Mouse (Mus musculus): ENCODE measurements at regions not wholly inside any gene's neighbourhood (a gene's known extent, or its start where the extent isn't known, plus 50 kb on each side); places are given as distances from the start of the nearest gene placed in this dataset.

- ATAC-seq (no peak), DNase-seq (ENCODE audit: low spot score) (peak; percentile 19)
- H3K4me2 ChIP-seq (replicated peaks; ENCODE audit: low read depth, low read length), result no peak overlapping the region
- no peak for TF ChIP-seq EP300 (IDR thresholded peaks at IDR 0.05)
- H3K9me3 ChIP-seq (ENCODE audit: low read length), result no peaks in the 10 kb centered on the region
- H3K36me3 ChIP-seq (ENCODE audit: insufficient read depth, low read length), result no peaks in the 10 kb centered on the region
- no peak overlapping the region for H3K27ac ChIP-seq (ENCODE audit: low read length)
- no peak overlapping the region for H3K4me3 ChIP-seq (ENCODE audit: low read depth, low read length)
- H3K9ac ChIP-seq (replicated peaks; ENCODE audit: low read depth), result no peak overlapping the region
- WGBS, result 51% methylated on average over 9 of the region's 9 CpGs
- no peaks in the 10 kb centered on the region for H3K27me3 ChIP-seq (replicated peaks; ENCODE audit: insufficient read depth, low read length)
- H3K4me1 ChIP-seq (ENCODE audit: insufficient read depth, low read depth, low read length), result no peaks in the 10 kb centered on the region
These were observed 98.5 kb upstream of the Vrk1 start for GRCm38 (mm10) chr12:105911556-105911955.

DNA sequence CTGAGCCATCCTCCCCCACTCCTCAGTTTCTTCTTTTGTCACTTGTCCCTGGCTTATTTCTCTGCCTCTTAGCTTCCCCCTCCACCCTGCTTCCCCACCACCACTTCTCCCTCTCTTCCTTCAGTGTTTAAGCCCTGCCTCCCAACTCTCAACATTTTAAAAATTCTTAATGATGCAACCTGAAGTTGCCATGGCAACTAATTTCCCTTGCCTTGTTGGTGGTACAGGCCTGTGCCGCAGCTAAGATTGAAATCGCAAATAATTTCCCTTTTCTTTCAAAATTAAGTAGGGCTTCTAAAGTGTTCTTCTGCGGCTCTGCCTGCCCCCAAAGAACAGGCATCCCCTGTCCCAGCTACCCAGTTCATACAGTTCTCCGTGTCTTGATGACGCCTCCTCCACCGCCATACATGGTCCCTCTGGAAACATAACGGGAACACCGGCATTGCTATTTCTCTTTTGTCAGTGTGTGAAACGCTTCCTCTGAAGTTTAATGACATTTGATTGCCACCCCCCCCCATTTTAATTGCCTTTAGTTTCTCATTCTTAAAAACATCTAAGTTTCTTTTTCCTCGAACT lies 92.6 kb upstream of the Vrk1 start:
- Histone ChIP-seq H3K27me3 (replicated peaks; ENCODE audit: insufficient read depth, low read length) (no peaks in the 10 kb centered on the region), H3K27ac (ENCODE audit: low read length) (no peak overlapping the region), H3K4me3 (ENCODE audit: low read depth, low read length) (no peak overlapping the region), H3K36me3 (ENCODE audit: insufficient read depth, low read length) (no peaks in the 10 kb centered on the region), H3K4me1 (ENCODE audit: insufficient read depth, low read depth, low read length) (no peaks in the 10 kb centered on the region), H3K9ac (replicated peaks; ENCODE audit: low read depth) (no peak overlapping the region), H3K4me2 (replicated peaks; ENCODE audit: low read depth, low read length) (no peak overlapping the region), H3K9me3 (ENCODE audit: low read length) (no peaks in the 10 kb centered on the region)
- DNase-seq (ENCODE audit: low spot score) (no peak), ATAC-seq (no peak)
- TF ChIP-seq EP300 (IDR thresholded peaks at IDR 0.05) (no peak), CTCF (IDR thresholded peaks at IDR 0.05) (no peak)
- WGBS, result 85% methylated on average over 10 of the region's 10 CpGs

DNA sequence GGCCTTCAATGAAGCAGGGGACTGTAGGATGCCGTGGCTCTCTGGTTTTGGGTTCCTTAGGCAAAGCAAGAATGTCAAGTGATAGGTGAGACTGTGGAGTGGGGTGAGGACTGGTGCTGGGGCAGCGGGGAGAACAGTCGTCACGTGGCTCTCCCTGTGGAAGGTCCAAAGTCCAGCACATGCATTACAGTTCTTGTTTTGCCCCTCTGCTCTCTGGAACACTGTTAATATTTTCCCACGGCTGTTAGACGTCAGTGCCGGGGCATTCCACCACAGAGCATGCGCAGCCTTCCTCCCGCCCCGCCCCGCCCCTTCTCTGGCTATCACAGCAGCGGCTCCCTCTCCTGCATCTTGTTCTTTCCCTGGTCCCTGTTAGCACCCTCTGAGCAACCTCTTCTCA lies 91.3 kb upstream of the Vrk1 start:
- H3K4me3 ChIP-seq (ENCODE audit: low read depth, low read length), result no peak overlapping the region
- ATAC-seq, result no peak
- no peak for TF ChIP-seq CTCF (IDR thresholded peaks at IDR 0.05)
- TF ChIP-seq EP300 (IDR thresholded peaks at IDR 0.05), result no peak
- no peaks in the 10 kb centered on the region for H3K36me3 ChIP-seq (ENCODE audit: insufficient read depth, low read length)
- no peaks in the 10 kb centered on the region for H3K4me1 ChIP-seq (ENCODE audit: insufficient read depth, low read depth, low read length)
- H3K4me2 ChIP-seq (replicated peaks; ENCODE audit: low read depth, low read length), result no peak overlapping the region
- no peak overlapping the region for H3K27ac ChIP-seq (ENCODE audit: low read length)
- WGBS, result 68% methylated on average over 12 of the region's 12 CpGs
- H3K9ac ChIP-seq (replicated peaks; ENCODE audit: low read depth), result no peak overlapping the region
- no peaks in the 10 kb centered on the region for H3K9me3 ChIP-seq (ENCODE audit: low read length)
- no peak for DNase-seq (ENCODE audit: low spot score)
- H3K27me3 ChIP-seq (replicated peaks; ENCODE audit: insufficient read depth, low read length), result no peaks in the 10 kb centered on the region

DNA sequence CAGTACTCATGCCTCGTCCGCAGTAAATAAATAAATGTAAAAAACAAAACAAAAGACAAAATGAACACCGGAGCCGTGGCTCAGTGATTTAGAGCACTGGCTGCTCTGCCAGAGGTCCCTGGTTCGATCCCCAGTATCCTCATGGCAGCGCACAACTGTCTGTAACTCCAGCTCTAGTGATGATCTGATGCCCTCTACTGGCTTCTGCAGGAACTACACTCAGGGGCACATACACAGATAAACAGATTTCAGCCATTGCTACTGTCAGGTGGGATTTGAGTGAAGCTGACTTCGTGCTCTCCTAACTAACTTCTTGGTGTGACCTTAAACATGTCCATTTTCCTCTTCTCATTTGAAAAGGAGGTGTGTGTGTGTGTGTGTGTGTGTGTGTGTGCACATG lies 82.8 kb upstream of the Vrk1 start:
- no peak overlapping the region for H3K4me2 ChIP-seq (replicated peaks; ENCODE audit: low read depth, low read length)
- H3K9me3 ChIP-seq (ENCODE audit: low read length), result no peaks in the 10 kb centered on the region
- WGBS, result 94% methylated on average over 7 of the region's 7 CpGs
- TF ChIP-seq CTCF (IDR thresholded peaks at IDR 0.05) (0 out of 2 replicates have a peak, but pooled peaks have one; percentile 4), EP300 (IDR thresholded peaks at IDR 0.05) (no peak)
- H3K4me3 ChIP-seq (ENCODE audit: low read depth, low read length), result no peak overlapping the region
- no peak for ATAC-seq
- H3K27ac ChIP-seq (ENCODE audit: low read length), result no peak overlapping the region
- no peaks in the 10 kb centered on the region for H3K27me3 ChIP-seq (replicated peaks; ENCODE audit: insufficient read depth, low read length)
- H3K9ac ChIP-seq (replicated peaks; ENCODE audit: low read depth), result no peak overlapping the region
- no peak for DNase-seq (ENCODE audit: low spot score)
- H3K4me1 ChIP-seq (ENCODE audit: insufficient read depth, low read depth, low read length), result no peaks in the 10 kb centered on the region
- no peaks in the 10 kb centered on the region for H3K36me3 ChIP-seq (ENCODE audit: insufficient read depth, low read length)

DNA sequence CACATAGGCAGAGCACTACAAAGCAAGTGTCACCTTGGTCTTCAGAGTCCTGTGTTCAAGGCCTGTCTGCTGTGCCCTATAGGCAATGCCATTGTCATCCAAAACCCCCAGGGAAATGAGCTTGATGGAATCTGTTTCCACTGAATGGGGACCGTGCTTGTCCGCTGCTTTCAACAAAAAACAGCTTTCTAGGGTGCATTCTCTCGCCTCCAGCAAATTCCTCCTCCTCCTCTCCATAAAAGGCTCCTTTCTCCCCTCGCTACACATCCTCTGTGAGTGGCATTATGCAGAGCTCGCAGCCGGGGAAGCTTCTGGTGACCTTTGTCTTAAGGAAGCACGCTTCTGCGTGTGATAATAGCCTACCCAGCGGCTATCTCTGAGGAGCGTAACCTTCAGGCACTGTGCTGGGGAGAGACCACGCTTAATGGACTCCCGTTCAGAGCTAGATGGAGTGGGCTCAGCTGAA lies 80.5 kb upstream of the Vrk1 start:
- Histone ChIP-seq H3K9me3 (ENCODE audit: low read length) (no peaks in the 10 kb centered on the region), H3K36me3 (ENCODE audit: insufficient read depth, low read length) (no peaks in the 10 kb centered on the region), H3K27ac (ENCODE audit: low read length) (no peak overlapping the region), H3K27me3 (replicated peaks; ENCODE audit: insufficient read depth, low read length) (no peaks in the 10 kb centered on the region), H3K4me2 (replicated peaks; ENCODE audit: low read depth, low read length) (no peak overlapping the region), H3K4me1 (ENCODE audit: insufficient read depth, low read depth, low read length) (no peaks in the 10 kb centered on the region), H3K9ac (replicated peaks; ENCODE audit: low read depth) (no peak overlapping the region), H3K4me3 (ENCODE audit: low read depth, low read length) (no peak overlapping the region)
- ATAC-seq (no peak), DNase-seq (ENCODE audit: low spot score) (no peak)
- TF ChIP-seq EP300 (IDR thresholded peaks at IDR 0.05) (no peak), CTCF (IDR thresholded peaks at IDR 0.05) (no peak)
- 42% methylated on average over 12 of the region's 12 CpGs for WGBS

GRCm38 (mm10) chr12:105935441-105935880 lies 74.6 kb upstream of the Vrk1 start:
- DNase-seq (ENCODE audit: low spot score), result no peak
- Histone ChIP-seq H3K27me3 (replicated peaks; ENCODE audit: insufficient read depth, low read length) (no peaks in the 10 kb centered on the region; the same call in 1 of the 2 replicates), H3K27ac (ENCODE audit: low read length) (no peak overlapping the region), H3K4me1 (ENCODE audit: insufficient read depth, low read depth, low read length) (no peaks in the 10 kb centered on the region), H3K36me3 (ENCODE audit: insufficient read depth, low read length) (no peaks in the 10 kb centered on the region), H3K4me3 (ENCODE audit: low read depth, low read length) (peak overlapping the region; percentile 24; the same call in 1 of the 2 replicates), H3K4me2 (replicated peaks; ENCODE audit: low read depth, low read length) (peak overlapping the region; percentile 46), H3K9me3 (ENCODE audit: low read length) (no peaks in the 10 kb centered on the region), H3K9ac (replicated peaks; ENCODE audit: low read depth) (no peak overlapping the region)
- TF ChIP-seq CTCF (IDR thresholded peaks at IDR 0.05) (no peak), EP300 (IDR thresholded peaks at IDR 0.05) (no peak)
- no peak for ATAC-seq
- WGBS, result 4% methylated on average over 16 of the region's 22 CpGs

All from lung, postnatal 0 days (tissue).